39 mouse cellular contexts compared by ENCODE assay signal in the genomic region with DNA sequence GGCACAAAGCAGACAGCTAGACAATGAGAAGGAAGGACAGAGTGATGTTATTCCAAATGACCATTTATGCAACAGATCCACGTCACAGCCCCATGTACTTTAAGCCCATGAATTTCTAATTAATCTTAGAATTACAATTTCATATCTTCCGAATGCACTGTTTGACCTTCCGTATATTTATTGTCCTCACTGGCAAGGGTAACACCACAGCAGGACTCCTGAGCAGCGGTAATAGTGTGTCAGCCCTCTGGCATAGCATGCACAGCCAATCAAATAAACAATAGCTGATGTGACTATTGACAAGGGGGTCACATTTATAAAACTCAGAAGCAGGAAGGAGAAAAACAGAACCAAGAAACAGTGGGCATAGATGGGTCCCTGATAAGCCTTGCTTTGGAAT. TPM values are rescaled to one million over a fixed set of nuclear protein-coding genes. Genes with fewer than 3 reads are reported as not detected.
"Had no signal": no experiment of that assay in that cellular context is flagged by ENCODE, and none has a peak within 500 bp of the region (broad histone marks: within the 10 kb centered on the region; RNA-seq: fewer than 3 reads in every experiment).

No protein-coding gene starts in this region.

- H3K4me2 ChIP-seq: embryonic facial prominence, embryonic 12.5 days; embryonic facial prominence, embryonic 13.5 days; embryonic facial prominence, embryonic 15.5 days; forebrain, embryonic 12.5 days; forebrain, embryonic 13.5 days; forebrain, embryonic 15.5 days had no signal

- H3K9ac ChIP-seq: embryonic facial prominence, embryonic 12.5 days; embryonic facial prominence, embryonic 13.5 days; embryonic facial prominence, embryonic 15.5 days; forebrain, embryonic 12.5 days; forebrain, embryonic 13.5 days; forebrain, embryonic 15.5 days; forebrain, postnatal 0 days had no signal

- H3K27ac ChIP-seq: embryonic facial prominence, embryonic 10.5 days; embryonic facial prominence, embryonic 12.5 days; embryonic facial prominence, embryonic 13.5 days; embryonic facial prominence, embryonic 15.5 days; forebrain, embryonic 10.5 days; forebrain, embryonic 12.5 days; forebrain, embryonic 13.5 days; forebrain, embryonic 15.5 days; gastrocnemius, adult 2 months; heart, adult 2 months had no signal

- DNase-seq: cerebellum, adult 18-20 months; cerebellum, adult 2 months; cerebellum, adult 8-10 months; cerebellum, adult 9-10 months; cerebellum, adult 9-11 months; cerebellum, postnatal 10 days; cerebellum, postnatal 14 days; cerebellum, postnatal 36 days; embryo, embryonic 11 days; forebrain, postnatal 0 days; gastrocnemius, adult 2 months; gastrocnemius, postnatal 10 days; gastrocnemius, postnatal 14 days; gastrocnemius, postnatal 25 days; gastrocnemius, postnatal 36 days; heart, adult 18-20 months; heart, adult 2 months had no signal

- H3K9me3 ChIP-seq: embryonic facial prominence, embryonic 10.5 days; embryonic facial prominence, embryonic 12.5 days; embryonic facial prominence, embryonic 13.5 days; embryonic facial prominence, embryonic 15.5 days; forebrain, embryonic 10.5 days; forebrain, embryonic 12.5 days; forebrain, embryonic 13.5 days; forebrain, embryonic 15.5 days had no signal

- ATAC-seq: forebrain, embryonic 13.5 days; forebrain, embryonic 14.5 days; forebrain, embryonic 15.5 days; forebrain, embryonic 16.5 days; forebrain, postnatal 0 days had no signal

- H3K4me3 ChIP-seq: embryonic facial prominence, embryonic 10.5 days; embryonic facial prominence, embryonic 12.5 days; embryonic facial prominence, embryonic 13.5 days; embryonic facial prominence, embryonic 15.5 days; erythroblast, embryonic 14.5 days; forebrain, embryonic 10.5 days; forebrain, embryonic 12.5 days; forebrain, embryonic 13.5 days; forebrain, embryonic 15.5 days; gastrocnemius, adult 2 months; heart, adult 2 months had no signal

- H3K36me3 ChIP-seq: embryonic facial prominence, embryonic 10.5 days; embryonic facial prominence, embryonic 12.5 days; embryonic facial prominence, embryonic 13.5 days; embryonic facial prominence, embryonic 15.5 days; forebrain, embryonic 10.5 days; forebrain, embryonic 12.5 days; forebrain, embryonic 15.5 days had no signal

- H3K4me1 ChIP-seq: embryonic facial prominence, embryonic 10.5 days; embryonic facial prominence, embryonic 12.5 days; embryonic facial prominence, embryonic 13.5 days; embryonic facial prominence, embryonic 15.5 days; forebrain, embryonic 10.5 days; forebrain, embryonic 12.5 days; forebrain, embryonic 13.5 days; forebrain, embryonic 15.5 days had no signal

RNA-seq across cellular contexts. Expression of a gene that starts 9.0 kb away (rescaled TPM):
- total RNA-seq: common myeloid progenitor, adult 5-6 weeks; forebrain, postnatal 0 days; gastrocnemius, adult 18-20 months; gastrocnemius, adult 2 months; gastrocnemius, adult 8-10 months; gastrocnemius, postnatal 10 days; gastrocnemius, postnatal 14 days; gastrocnemius, postnatal 25 days; gastrocnemius, postnatal 36 days; gastrocnemius, postnatal 4 days; granulocyte monocyte progenitor cell, adult 5-6 weeks; heart, adult 18-20 months; heart, adult 2 months had no signal
- polyA plus RNA-seq: cerebellum, adult 2 months; cortical plate, adult 2 months; embryonic facial prominence, embryonic 10.5 days; embryonic facial prominence, embryonic 11.5 days; embryonic facial prominence, embryonic 12.5 days; embryonic facial prominence, embryonic 13.5 days; embryonic facial prominence, embryonic 14.5 days; embryonic facial prominence, embryonic 15.5 days; erythroblast, embryonic 14.5 days; forebrain, embryonic 10.5 days; forebrain, embryonic 11.5 days; forebrain, embryonic 12.5 days; forebrain, embryonic 13.5 days; forebrain, embryonic 14.5 days; forebrain, embryonic 15.5 days; forebrain, embryonic 16.5 days; forebrain, postnatal 0 days; frontal cortex, adult 2 months; gonadal fat pad, adult 2 months; heart, adult 2 months had no signal

RNA-seq across cellular contexts. Expression of a gene that starts 46.3 kb away (rescaled TPM):
- total RNA-seq: common myeloid progenitor, adult 5-6 weeks; forebrain, postnatal 0 days; gastrocnemius, adult 18-20 months; gastrocnemius, adult 2 months; gastrocnemius, adult 8-10 months; gastrocnemius, postnatal 10 days; gastrocnemius, postnatal 14 days; gastrocnemius, postnatal 25 days; gastrocnemius, postnatal 36 days; gastrocnemius, postnatal 4 days; granulocyte monocyte progenitor cell, adult 5-6 weeks; heart, adult 18-20 months; heart, adult 2 months had no signal
- polyA plus RNA-seq: cerebellum, adult 2 months; cortical plate, adult 2 months; embryonic facial prominence, embryonic 10.5 days; embryonic facial prominence, embryonic 11.5 days; embryonic facial prominence, embryonic 12.5 days; embryonic facial prominence, embryonic 13.5 days; embryonic facial prominence, embryonic 14.5 days; embryonic facial prominence, embryonic 15.5 days; forebrain, embryonic 10.5 days; forebrain, embryonic 11.5 days; forebrain, embryonic 12.5 days; forebrain, embryonic 13.5 days; forebrain, embryonic 14.5 days; forebrain, embryonic 15.5 days; forebrain, embryonic 16.5 days; forebrain, postnatal 0 days; heart, adult 2 months had no signal
